Mouse (Mus musculus) embryonic facial prominence, embryonic 12.5 days (tissue): ENCODE data around the gene Fstl4. TPM values are rescaled to one million over a fixed set of nuclear protein-coding genes. Genes with fewer than 3 reads are reported as not detected.

ENCODE experiments used
- ATAC-seq: fragments of 200-750 bp; cut with Nextera tagmentation; 2 replicates; pipeline ENCODE4 v1.8.0; 2017; ENCODE audit not compliant: insufficient number of reproducible peaks, insufficient read depth, low FRiP score, low TSS enrichment
- H3K27ac ChIP-seq: fragments of 300-500 bp; sonication (generic); 2 replicates; pipeline ENCODE4 v1.5.1; 2016; ENCODE audit warnings: mild to moderate bottlenecking
- H3K27me3 ChIP-seq: fragments of 300-500 bp; sonication (generic); 2 replicates; pipeline ENCODE4 v1.6.1; 2016; ENCODE audit warnings: mild to moderate bottlenecking, moderate library complexity
- H3K36me3 ChIP-seq: fragments of 300-500 bp; sonication (generic); 2 replicates; pipeline ENCODE4 v1.6.1; 2016; ENCODE audit warnings: mild to moderate bottlenecking
- H3K4me1 ChIP-seq: fragments of 300-500 bp; sonication (generic); 2 replicates; pipeline ENCODE4 v1.6.1; 2016
- H3K4me2 ChIP-seq: fragments of 300-500 bp; sonication (generic); replicated peaks from 2 replicates; pipeline ENCODE4 v1.6.1; 2016; ENCODE audit warnings: mild to moderate bottlenecking, moderate library complexity
- H3K4me3 ChIP-seq: fragments of 300-500 bp; sonication (generic); 2 replicates; pipeline ENCODE4 v1.5.1; 2016; ENCODE audit warnings: mild to moderate bottlenecking
- H3K9ac ChIP-seq: fragments of 300-500 bp; sonication (generic); 2 replicates; pipeline ENCODE4 v1.6.1; 2016; ENCODE audit warnings: mild to moderate bottlenecking, moderate library complexity
- H3K9me3 ChIP-seq: fragments of 300-500 bp; sonication (generic); 2 replicates; pipeline ENCODE4 v1.6.1; 2016; ENCODE audit warnings: mild to moderate bottlenecking, moderate library complexity
- WGBS: fragments of 180-500 bp; shearing (Covaris S2); methylation state at CpG from one replicate; pipeline ENCODE4 v1.1.7; 2016; 5-methylcytosine and 5-hydroxymethylcytosine counted together
- polyA plus RNA-seq: library from polyadenylated mRNA; unstranded; fragments of >200 nt; fragmentation: Nextera tagmentation; extraction: Ambion mirVana; gene quantifications from 2 replicates; pipeline ENCODE4 v1.2.1, GENCODE M21; 2016

The Fstl4 gene
- polyA plus RNA-seq, 1 experiment from 2014 or later = 4.1 TPM

DNA sequence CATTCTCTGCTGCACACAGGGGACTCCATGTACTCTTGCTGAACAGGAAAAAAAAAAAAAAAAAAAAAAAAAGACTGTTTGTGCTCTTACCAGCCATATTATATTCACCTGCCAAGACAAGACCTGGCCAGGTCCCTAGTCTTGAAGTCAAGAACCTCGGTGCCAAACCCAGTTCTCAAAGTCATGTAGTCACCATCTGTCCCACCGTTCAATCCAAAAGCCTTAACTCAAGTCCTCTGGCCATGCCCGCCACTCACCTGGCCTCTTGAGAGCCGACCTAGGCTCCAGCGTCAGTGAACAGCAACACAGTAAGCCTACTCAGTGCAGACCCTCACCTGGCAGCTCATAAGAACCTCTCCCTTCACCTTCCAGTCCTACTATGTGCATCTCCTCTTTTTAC, 334.9 kb downstream of the Fstl4 start:
- no peak overlapping the region for H3K4me3 ChIP-seq
- WGBS = 88% methylated on average over 4 of the region's 5 CpGs
- no peak for ATAC-seq
- no peak overlapping the region for H3K4me2 ChIP-seq
- no peak overlapping the region for H3K9ac ChIP-seq
- no peak overlapping the region for H3K27ac ChIP-seq
- no peaks in the 10 kb centered on the region for H3K27me3 ChIP-seq
- no peaks in the 10 kb centered on the region for H3K9me3 ChIP-seq
- no peaks in the 10 kb centered on the region for H3K36me3 ChIP-seq
- peaks cover 12% of the 10 kb centered on the region; the same call in 1 of the 2 replicates for H3K4me1 ChIP-seq

DNA sequence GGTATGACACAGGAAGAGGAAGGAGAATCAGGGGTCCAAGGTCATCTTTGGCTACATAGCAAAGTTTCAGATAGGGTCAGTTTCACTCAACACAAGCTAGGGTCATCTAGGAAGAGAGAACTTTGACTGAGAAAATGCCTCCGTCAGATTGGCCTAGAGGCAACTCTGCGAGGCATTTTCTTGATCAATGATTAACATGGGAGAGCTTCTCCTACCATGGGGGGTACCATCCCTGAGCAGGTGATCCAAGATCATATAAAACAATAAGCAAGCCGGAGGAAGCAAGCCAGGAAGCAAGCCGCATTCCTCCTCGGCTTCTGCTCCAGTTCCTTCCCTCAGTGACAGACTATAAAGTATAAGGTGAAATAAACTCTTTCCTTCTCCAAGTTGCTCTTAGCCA, 337.3 kb downstream of the Fstl4 start:
- WGBS = 79% methylated on average over 5 of the region's 5 CpGs
- no peak overlapping the region for H3K27ac ChIP-seq
- H3K4me1 ChIP-seq = peaks cover 17% of the 10 kb centered on the region; the same call in 1 of the 2 replicates
- H3K9me3 ChIP-seq = no peaks in the 10 kb centered on the region
- H3K4me3 ChIP-seq = no peak overlapping the region
- no peaks in the 10 kb centered on the region for H3K27me3 ChIP-seq
- H3K4me2 ChIP-seq = no peak overlapping the region
- no peaks in the 10 kb centered on the region for H3K36me3 ChIP-seq
- ATAC-seq = no peak
- H3K9ac ChIP-seq = no peak overlapping the region

DNA sequence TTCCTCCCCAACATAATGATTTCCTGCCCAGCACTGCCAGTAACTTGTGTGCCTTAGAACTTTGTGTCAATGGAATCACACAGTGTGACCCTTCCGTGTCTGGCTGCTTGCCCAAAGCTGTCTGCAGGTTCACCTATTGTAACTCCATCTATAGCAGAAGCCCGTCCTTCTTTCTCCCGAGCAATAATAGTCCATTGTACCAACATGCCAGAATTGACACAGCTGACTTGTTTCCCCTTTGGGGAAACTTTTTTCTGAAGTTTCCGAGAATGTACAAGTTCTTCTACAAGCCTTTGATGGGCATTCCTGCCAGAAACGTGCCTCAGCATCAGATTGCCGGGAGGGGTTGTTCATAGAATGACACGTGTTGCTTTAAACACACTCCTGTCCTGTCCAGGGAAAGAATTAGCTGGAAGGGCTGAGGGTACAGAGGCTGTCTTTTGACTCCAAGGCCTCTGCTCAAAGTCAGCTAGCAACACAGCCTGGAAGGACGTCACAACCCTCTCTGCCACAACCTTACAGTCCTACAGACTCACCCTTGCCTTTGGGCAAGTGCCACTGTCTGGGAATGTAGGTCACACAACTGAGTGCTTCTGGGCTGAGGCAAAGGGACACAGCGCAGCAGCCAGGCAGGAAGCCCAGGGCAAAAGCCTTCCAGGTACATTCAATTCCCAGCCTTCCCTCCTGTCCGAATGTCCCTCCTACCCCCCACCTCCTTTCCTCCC, 339.3 kb downstream of the Fstl4 start:
- H3K27me3 ChIP-seq = no peaks in the 10 kb centered on the region
- no peak overlapping the region for H3K9ac ChIP-seq
- no peak overlapping the region for H3K27ac ChIP-seq
- no peak overlapping the region for H3K4me2 ChIP-seq
- H3K9me3 ChIP-seq = no peaks in the 10 kb centered on the region
- no peak for ATAC-seq
- H3K4me1 ChIP-seq = peaks cover 17% of the 10 kb centered on the region; the same call in 1 of the 2 replicates
- H3K36me3 ChIP-seq = no peaks in the 10 kb centered on the region
- no peak overlapping the region for H3K4me3 ChIP-seq
- WGBS = 38% methylated on average over 10 of the region's 10 CpGs

DNA sequence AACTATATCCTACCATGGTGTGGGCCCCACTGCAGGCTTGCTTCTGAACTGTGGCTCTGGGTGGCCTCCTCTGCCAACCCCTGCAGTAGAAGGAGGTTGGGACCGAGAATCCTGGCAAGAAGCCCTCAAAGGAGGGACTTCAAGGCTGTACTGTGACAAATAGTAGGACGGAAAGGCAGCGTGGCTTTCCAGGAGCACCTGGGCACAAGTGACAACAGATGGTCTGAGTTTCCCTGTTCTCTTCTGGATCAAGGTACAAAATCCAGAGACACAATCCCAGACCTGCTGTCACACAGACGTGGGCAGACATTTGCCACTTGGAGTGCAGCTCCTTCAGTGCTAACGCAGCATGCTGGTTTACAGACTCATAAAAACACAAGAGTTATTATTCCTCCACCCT, 343.3 kb downstream of the Fstl4 start:
- Histone ChIP-seq H3K27ac (no peak overlapping the region), H3K9ac (no peak overlapping the region), H3K27me3 (no peaks in the 10 kb centered on the region), H3K9me3 (no peaks in the 10 kb centered on the region), H3K4me1 (peaks cover 12% of the 10 kb centered on the region; the same call in 1 of the 2 replicates), H3K4me2 (no peak overlapping the region), H3K36me3 (no peaks in the 10 kb centered on the region), H3K4me3 (no peak overlapping the region)
- 66% methylated on average over 5 of the region's 5 CpGs for WGBS
- no peak for ATAC-seq

DNA sequence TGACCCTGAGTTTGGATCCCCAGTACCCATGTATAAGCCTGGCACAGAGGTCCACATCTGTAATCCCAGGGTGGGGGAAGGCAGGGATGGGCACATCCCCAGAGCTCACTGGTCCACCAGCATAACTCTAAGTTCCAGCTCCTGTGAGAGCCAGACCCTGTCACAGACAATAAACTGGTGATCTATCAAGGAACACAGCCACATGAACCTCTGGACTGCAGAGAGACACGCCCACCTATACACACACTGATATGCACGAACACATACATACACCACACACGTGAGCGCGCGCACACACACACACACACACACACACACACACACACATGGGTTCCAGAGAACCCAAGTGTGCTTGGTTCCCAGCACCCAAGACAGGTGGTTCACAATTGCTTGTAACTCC, 344.4 kb downstream of the Fstl4 start:
- Histone ChIP-seq H3K27ac (no peak overlapping the region), H3K9me3 (no peaks in the 10 kb centered on the region), H3K36me3 (no peaks in the 10 kb centered on the region), H3K4me3 (no peak overlapping the region), H3K4me1 (peaks cover 7% of the 10 kb centered on the region; the same call in 1 of the 2 replicates), H3K27me3 (no peaks in the 10 kb centered on the region), H3K4me2 (no peak overlapping the region), H3K9ac (no peak overlapping the region)
- ATAC-seq = no peak
- 90% methylated on average over 6 of the region's 6 CpGs for WGBS

DNA sequence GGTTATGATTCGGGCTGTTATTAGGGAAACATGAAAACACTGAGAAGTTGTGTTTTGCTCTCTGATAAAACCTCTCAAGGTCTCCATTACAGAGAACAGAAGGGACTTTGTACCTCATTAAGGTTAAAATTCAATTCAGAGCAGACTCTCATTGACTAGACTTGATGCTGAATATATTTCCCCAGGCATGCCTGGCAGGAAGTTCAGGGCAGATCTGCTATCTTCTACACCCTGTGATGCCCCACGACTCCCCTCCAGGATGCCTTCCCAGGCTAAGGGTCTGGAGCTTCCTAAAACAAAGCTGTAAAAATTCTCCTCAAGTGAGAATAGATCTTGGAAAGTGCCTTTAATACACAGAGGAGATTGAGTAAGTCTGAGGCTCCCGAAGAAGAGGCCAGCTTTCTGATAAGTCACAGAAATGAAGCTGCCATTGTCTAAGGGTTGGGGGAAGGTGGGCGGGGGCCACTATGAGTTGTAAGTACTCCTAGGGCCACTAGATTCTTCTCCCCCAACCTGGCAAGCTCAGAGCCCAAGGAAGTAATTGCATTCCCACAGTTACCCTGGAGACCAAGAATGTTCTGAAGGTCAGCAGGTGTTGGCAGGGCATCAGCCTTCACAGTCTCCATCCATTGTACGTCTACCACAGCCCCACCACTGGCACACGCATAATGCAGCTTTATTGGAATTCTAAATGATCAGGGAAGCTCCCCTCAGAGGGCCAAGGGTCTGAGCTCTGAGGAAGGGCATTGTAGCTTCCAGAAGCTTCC, 345.4 kb downstream of the Fstl4 start:
- no peaks in the 10 kb centered on the region for H3K27me3 ChIP-seq
- no peak overlapping the region for H3K4me3 ChIP-seq
- H3K9me3 ChIP-seq = no peaks in the 10 kb centered on the region
- H3K27ac ChIP-seq = no peak overlapping the region
- no peak overlapping the region for H3K9ac ChIP-seq
- H3K4me1 ChIP-seq = 0 out of 2 replicates have a peak, but pooled peaks cover 5% of the 10 kb centered on the region
- H3K36me3 ChIP-seq = no peaks in the 10 kb centered on the region
- WGBS = 77% methylated on average over 6 of the region's 6 CpGs
- no peak overlapping the region for H3K4me2 ChIP-seq
- no peak for ATAC-seq

DNA sequence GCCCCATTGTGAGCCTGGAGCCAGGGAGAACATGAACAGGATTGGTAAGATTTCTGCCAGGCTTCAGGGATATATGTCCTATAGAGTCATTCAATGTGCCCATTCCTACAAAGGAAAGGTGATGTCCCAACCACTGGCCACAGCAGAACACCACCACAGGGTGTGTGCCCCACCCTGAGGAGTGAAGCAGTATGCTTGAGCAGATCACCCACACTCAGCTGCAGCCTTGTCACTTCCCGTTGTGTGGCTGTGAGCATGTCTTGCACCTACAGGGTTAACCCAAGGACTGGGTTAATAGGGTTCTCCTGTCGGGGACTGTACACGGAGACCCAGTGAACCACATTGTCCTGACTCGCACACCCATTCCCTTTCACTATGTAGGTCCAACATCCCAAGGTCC, 351.3 kb downstream of the Fstl4 start:
- H3K9ac ChIP-seq = no peak overlapping the region
- ATAC-seq = no peak
- no peak overlapping the region for H3K4me3 ChIP-seq
- H3K27me3 ChIP-seq = no peaks in the 10 kb centered on the region
- no peaks in the 10 kb centered on the region for H3K9me3 ChIP-seq
- H3K4me2 ChIP-seq = no peak overlapping the region
- H3K4me1 ChIP-seq = no peaks in the 10 kb centered on the region
- H3K36me3 ChIP-seq = no peaks in the 10 kb centered on the region
- WGBS = 73% methylated on average over 4 of the region's 4 CpGs
- no peak overlapping the region for H3K27ac ChIP-seq

DNA sequence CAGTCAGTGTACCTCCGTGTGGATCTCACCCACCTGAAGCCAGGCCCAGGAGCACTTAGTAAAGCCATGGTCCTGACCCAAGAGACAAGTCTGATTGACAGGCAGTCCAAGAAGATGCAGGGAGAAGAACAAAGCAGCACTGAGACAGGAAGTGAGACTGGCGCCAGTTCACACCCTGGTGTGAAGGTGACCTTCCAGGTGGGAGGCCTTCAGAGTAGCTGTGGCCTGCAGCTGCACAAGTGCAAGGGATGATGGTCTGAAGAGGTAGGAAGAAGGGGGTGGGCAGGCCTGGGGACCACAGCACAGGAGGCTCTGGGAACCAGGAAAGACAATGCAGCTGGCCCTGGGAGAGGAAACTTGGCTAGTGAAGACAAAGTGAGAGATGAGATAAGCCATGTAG, 351.9 kb downstream of the Fstl4 start:
- Histone ChIP-seq H3K9ac (no peak overlapping the region), H3K9me3 (no peaks in the 10 kb centered on the region), H3K4me1 (no peaks in the 10 kb centered on the region), H3K27ac (no peak overlapping the region), H3K4me2 (no peak overlapping the region), H3K4me3 (no peak overlapping the region), H3K27me3 (no peaks in the 10 kb centered on the region), H3K36me3 (no peaks in the 10 kb centered on the region)
- 83% methylated on average over 2 of the region's 2 CpGs for WGBS
- ATAC-seq = no peak

DNA sequence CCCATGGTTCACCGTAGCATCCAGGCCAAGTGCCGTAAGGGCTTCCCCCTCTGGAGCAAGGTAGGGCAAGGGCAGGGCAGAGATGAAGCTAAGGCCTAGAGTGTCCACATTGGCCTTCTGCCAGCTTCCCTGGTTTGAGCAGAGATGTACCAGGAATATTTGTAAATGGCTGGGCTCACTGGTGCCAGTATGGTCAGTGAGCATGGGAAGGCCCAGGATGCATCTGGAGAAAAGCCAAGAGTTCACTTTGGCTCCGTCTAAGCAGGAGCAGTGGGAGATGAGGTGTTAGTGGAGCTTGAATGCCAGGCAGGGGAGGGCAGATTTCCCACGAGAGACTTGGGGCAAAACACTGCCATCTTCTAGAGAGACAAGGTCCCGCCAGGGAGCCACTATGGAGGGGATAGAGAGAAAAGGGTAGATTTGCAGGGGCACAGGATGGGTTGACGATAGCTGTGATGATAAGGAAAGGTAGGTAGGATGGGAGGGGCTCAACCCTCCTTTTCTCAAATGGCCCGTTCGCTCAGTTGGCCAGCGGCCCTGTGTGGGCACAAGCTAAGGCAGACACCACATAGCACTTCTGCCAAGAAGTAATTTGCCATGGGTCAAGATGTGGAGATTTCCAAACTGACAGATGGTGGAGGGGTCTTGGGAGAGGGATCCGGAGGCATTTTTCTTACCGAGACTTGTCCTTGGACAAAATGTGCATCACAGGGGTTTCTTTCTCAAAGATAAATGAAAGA, 354.0 kb downstream of the Fstl4 start:
- Histone ChIP-seq H3K27ac (no peak overlapping the region), H3K4me1 (no peaks in the 10 kb centered on the region), H3K9ac (no peak overlapping the region), H3K9me3 (no peaks in the 10 kb centered on the region), H3K36me3 (no peaks in the 10 kb centered on the region), H3K4me2 (no peak overlapping the region), H3K27me3 (no peaks in the 10 kb centered on the region), H3K4me3 (no peak overlapping the region)
- 89% methylated on average over 11 of the region's 11 CpGs for WGBS
- ATAC-seq = no peak

DNA sequence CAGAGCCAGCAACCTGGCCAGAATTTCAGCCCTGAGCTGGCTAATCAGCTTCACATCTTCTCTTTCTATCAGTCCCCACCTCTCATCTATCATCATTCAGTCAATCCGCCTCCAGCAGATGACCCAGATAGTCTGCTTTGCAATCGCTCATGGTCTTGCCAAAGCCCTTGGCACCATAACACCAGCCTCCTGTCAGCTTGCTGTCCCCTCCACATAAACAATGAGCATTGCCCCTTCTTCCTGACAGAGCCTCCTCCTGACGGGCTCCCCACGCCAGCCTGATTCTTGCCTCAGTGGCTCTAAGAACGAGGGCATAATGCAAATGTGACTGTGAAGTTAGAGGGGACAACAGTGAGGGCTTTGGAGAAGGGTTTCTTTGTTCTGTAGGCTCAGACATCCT, 355.5 kb downstream of the Fstl4 start:
- Histone ChIP-seq H3K36me3 (no peaks in the 10 kb centered on the region), H3K9ac (no peak overlapping the region), H3K27me3 (no peaks in the 10 kb centered on the region), H3K27ac (no peak overlapping the region), H3K4me2 (no peak overlapping the region), H3K4me3 (no peak overlapping the region), H3K4me1 (no peaks in the 10 kb centered on the region), H3K9me3 (no peaks in the 10 kb centered on the region)
- no peak for ATAC-seq
- WGBS = 78% methylated on average over 5 of the region's 5 CpGs

DNA sequence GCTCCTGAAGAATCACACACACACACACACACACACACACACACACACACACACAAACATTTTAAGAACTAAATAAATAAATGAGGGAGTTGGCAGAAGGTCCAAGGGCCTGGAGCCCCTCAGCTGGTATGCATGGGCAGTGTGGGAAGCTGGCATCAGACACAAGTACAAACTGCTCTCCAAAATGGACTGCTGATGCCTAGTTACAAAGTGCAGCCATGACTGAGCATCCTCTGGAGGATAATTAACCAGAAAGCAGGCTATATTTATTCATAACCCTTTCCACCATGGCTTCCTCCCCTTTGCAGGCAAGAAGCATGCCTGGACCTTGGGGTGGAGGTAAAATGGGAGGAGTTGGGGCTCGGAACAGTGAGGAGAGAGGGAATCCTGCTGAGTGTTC, 356.8 kb downstream of the Fstl4 start:
- Histone ChIP-seq H3K36me3 (no peaks in the 10 kb centered on the region), H3K9me3 (no peaks in the 10 kb centered on the region), H3K27ac (no peak overlapping the region), H3K9ac (no peak overlapping the region), H3K4me1 (no peaks in the 10 kb centered on the region), H3K4me3 (no peak overlapping the region), H3K27me3 (no peaks in the 10 kb centered on the region), H3K4me2 (no peak overlapping the region)
- no peak for ATAC-seq
- WGBS = 35% methylated on average over 1 of the region's 1 CpGs

DNA sequence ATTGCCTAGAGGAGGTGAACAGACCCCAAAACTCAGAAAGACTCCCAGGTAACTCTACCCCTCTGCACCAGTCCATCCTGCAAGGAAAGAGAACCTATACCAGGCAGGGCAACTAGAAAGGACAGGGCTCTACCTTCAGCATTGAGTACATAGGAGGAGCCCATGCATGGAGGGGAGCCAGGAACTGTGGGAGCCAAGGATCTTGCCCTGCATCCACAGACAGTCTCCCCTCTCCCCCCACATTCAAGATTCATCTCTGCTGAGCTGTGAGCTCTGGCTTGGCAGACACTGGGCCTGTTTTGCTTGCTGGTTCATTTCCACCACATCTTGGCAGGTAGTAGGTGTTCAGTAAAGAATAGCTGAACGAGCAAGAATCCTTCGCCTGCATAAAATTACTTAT, 360.4 kb downstream of the Fstl4 start:
- WGBS = 83% methylated on average over 2 of the region's 2 CpGs
- Histone ChIP-seq H3K27ac (no peak overlapping the region), H3K4me1 (no peaks in the 10 kb centered on the region), H3K4me3 (no peak overlapping the region), H3K9me3 (no peaks in the 10 kb centered on the region), H3K4me2 (no peak overlapping the region), H3K36me3 (no peaks in the 10 kb centered on the region), H3K27me3 (no peaks in the 10 kb centered on the region), H3K9ac (no peak overlapping the region)
- no peak for ATAC-seq
